Mouse (Mus musculus): ENCODE measurements around the gene Tsr2.

DNA sequence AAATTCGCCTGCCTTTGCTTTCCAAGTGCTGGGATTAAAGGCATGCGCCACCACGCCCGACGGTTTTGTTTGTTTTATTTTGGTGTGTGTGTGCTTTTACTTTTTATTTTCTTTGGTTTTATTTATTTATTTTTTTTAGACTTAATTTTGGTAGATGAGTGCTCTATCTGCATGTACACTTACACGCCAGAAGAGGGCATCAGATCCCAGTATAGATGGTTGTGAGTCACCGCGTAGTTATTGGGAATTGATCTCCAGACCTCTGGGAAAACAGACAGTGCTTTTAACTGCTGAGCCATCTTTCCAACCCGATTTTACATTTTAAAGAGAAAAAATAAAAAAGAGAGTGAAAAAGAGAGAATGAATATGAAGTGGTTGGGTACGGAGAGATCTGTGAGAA lies 36.4 kb upstream of the Tsr2 start:
- TF ChIP-seq CTCF (IDR thresholded peaks at IDR 0.05; ENCODE audit: insufficient read depth, low read length) (no peak), POLR2A (IDR thresholded peaks at IDR 0.05; ENCODE audit: borderline replicate concordance, extremely low read depth, low read depth, low read length) (no peak)
